Mouse (Mus musculus): Measurements from ENCODE around the gene Olfr94.
"Not testable (repeated sequence)": the region's sequence is repeated elsewhere in the genome, so short reads cannot be mapped to it uniquely, and the experiment has no call there.

The Olfr94 gene

GRCm38 (mm10) chr17:37200894-37201293, at the start of gene Olfr94:
Gene Olfr94, minus strand, starts transcription at chr17:37200994.
- no peak for DNase-seq

- DNase-seq = no peak
Measured at GRCm38 (mm10) chr17:37250544-37250943, 49.8 kb upstream of the Olfr94 start.

- no peak for DNase-seq
Measured at GRCm38 (mm10) chr17:37249460-37249859, 48.7 kb upstream of the Olfr94 start.

- peak; percentile 12 for DNase-seq
Measured at GRCm38 (mm10) chr17:37246715-37247114, 45.9 kb upstream of the Olfr94 start.

GRCm38 (mm10) chr17:37242198-37242597, 41.4 kb upstream of the Olfr94 start:
- DNase-seq = no peak

GRCm38 (mm10) chr17:37237230-37237629, 36.4 kb upstream of the Olfr94 start, which contains the start of gene Olfr97:
Gene Olfr97, minus strand, starts transcription at chr17:37237330.
- DNase-seq = not testable (repeated sequence)

GRCm38 (mm10) chr17:37221879-37222278, 21.1 kb upstream of the Olfr94 start:
- no peak for DNase-seq

- no peak for DNase-seq
Measured at GRCm38 (mm10) chr17:37219846-37220245, 19.1 kb upstream of the Olfr94 start, which contains the start of gene Olfr96. Gene Olfr96, plus strand, starts transcription at chr17:37220146.

GRCm38 (mm10) chr17:37218486-37218885, 17.7 kb upstream of the Olfr94 start:
- DNase-seq = no peak

GRCm38 (mm10) chr17:37213018-37213417, 12.2 kb upstream of the Olfr94 start, which contains the start of gene Olfr95:
Gene Olfr95, minus strand, starts transcription at chr17:37213118.
- DNase-seq = no peak

- DNase-seq = no peak
Measured at GRCm38 (mm10) chr17:37210884-37211768, 10.3 kb upstream of the Olfr94 start.

GRCm38 (mm10) chr17:37203917-37204236, 3.1 kb upstream of the Olfr94 start:
- no peak for DNase-seq

GRCm38 (mm10) chr17:37203206-37203916, 2.6 kb upstream of the Olfr94 start:
- DNase-seq = peak; percentile 60

- DNase-seq = no peak
Measured at GRCm38 (mm10) chr17:37196845-37197724, 3.7 kb downstream of the Olfr94 start.

GRCm38 (mm10) chr17:37194782-37195181, 6.0 kb downstream of the Olfr94 start:
- DNase-seq = no peak

- no peak for DNase-seq
Measured at GRCm38 (mm10) chr17:37193656-37194055, 7.1 kb downstream of the Olfr94 start, which contains the start of gene Ubd. Gene Ubd, plus strand, starts transcription at chr17:37193892.

GRCm38 (mm10) chr17:37193032-37193431, 7.8 kb downstream of the Olfr94 start:
- no peak for DNase-seq

GRCm38 (mm10) chr17:37190711-37191110, 10.1 kb downstream of the Olfr94 start:
- peak; percentile 57 for DNase-seq

GRCm38 (mm10) chr17:37185474-37185873, 15.3 kb downstream of the Olfr94 start:
- DNase-seq = no peak

- no peak for DNase-seq
Measured at GRCm38 (mm10) chr17:37161394-37161793, 39.4 kb downstream of the Olfr94 start, which contains the start of gene Olfr93. Gene Olfr93, minus strand, starts transcription at chr17:37161494.
